Mouse (Mus musculus): Measurements from ENCODE around the gene Erv3.

Erv3 gene

DNA sequence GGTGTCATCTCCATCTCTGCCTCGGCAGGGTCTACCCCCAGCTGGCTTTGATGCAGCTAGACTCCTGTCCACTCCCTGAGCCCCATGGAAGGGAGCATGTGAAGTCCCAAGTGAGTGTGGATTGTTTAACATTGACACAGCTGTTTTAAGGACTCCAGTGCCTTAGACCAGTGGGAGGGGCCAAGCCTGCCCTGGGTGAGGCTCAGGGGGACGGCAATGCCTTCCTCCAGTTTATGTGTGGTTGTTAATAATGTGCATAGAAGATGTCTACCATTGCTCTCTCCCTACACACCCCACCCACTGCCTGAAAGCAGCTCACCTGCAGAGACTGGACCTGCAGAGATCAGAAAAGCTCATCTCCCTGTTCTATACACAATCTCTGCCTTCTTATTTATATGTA is 35.6 kb downstream of the Erv3 start:
- no peak for DNase-seq (ENCODE audit: extremely low spot score)

DNA sequence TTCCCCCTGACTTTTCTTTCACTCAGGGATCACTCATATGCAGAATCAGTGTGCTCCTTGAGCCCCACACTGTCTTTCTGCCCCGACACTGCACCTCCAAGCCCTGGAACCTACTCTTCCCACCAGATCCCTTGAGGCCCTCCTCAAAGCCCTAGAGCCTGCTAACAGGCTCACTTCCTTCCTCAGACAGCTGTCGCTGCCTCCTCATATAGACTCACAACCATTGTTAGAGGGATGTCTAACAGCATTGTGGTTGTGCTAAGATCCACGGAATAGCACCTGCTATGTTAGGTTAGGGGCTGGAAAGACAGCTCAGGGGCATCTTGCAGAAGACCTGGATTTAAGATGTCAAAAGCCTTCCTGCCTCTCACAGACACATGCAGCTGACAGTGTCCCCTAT is 37.1 kb downstream of the Erv3 start:
- no peak for DNase-seq (ENCODE audit: extremely low spot score)

DNA sequence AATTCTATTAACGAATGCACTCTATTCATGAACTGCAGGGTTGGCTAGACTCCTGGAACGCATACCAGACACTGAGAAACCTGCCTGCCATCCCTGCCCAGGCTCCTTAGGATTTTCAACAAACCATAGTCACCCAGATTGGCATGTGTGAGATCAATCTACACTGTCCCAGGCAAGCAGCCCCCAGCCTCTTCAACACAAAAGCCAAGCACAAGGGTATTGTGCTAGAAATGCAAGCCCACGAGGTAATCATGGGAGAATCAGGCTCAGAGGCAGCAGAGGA is 37.9 kb downstream of the Erv3 start:
- DNase-seq (ENCODE audit: extremely low spot score): no peak

DNA sequence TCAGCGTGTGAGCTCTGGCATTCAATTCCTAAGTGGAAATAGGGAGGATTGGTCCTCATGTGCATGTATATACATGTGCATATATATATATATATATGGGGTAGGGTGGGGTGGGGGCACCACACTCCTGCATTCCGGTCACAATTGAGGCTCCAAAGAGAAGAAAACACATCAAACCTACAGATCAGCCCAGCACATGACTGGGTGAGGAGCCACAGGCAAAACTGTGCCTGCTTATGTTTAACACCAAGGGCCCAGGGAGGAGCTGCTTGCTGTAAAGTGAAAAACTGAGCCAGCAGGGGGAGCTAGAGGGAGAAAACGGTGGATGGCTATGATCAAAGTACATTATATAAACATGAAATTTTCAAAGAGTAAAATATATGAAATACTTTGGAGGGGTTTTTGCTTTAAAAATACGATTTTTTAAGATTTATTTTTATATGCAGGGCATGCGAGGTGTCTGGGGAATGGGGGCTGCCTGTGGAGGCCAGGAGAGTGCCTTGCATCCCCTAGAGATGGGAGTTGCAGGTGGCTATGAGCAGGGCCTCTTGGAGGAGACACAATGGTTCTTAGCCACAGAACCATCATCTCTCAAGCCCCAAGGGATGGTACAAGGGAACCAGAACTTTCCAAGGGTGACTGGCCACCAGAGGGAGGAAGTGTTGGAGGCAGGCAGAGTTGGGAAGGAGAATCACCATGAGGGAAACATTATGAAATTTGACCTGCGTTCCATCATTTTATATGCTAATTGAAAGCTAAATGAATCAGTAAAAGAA is 38.4 kb downstream of the Erv3 start:
- peak; percentile 74 for DNase-seq (ENCODE audit: extremely low spot score)

DNA sequence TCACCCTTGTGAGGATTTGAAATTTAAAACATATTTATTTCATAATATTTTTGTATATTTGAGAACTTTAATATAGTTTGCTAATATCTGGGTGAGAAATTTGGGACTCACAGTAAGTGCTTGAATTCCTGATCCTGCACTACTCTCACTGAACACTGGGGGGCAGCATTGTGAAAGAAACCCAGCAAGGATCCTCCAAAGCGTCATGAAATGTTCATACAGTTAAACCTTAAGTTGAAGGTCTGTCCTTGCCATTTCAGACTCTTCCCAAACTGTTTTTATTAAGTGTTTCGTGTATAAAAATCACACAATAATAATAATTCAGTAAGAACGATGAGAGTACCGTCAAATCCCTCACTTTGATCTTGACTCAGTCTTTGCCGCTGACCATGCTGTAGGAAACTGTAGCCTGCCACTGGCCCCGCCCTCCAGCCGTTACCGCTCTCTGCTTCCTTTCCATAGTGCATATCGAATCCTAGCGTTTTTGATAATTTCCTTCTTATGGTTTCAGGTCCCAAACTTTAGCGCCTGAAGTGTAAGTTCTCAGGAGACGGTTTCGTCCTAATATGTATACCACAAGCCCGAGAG is 39.4 kb downstream of the Erv3 start:
- peak; percentile 88 for DNase-seq (ENCODE audit: extremely low spot score)

DNA sequence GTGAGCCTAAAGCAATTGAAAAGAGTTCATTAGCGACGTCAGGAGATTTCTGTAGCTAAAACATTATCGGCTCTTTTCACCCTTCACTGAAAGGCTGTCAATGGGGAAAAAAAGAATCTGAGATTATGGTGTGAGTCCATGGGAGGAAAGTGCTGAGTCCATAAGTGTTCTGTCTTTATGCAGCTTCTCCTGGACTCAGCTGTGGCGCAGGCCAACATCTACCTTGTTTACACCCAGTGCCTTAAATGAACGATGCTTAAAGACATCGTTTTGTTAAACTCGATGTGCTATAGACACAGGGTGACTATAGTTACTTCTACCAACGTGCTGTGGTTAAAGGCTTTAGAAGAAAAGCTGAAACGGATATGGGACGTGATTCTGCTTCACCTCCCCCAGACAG is 45.2 kb downstream of the Erv3 start:
- DNase-seq (ENCODE audit: extremely low spot score): no peak

DNA sequence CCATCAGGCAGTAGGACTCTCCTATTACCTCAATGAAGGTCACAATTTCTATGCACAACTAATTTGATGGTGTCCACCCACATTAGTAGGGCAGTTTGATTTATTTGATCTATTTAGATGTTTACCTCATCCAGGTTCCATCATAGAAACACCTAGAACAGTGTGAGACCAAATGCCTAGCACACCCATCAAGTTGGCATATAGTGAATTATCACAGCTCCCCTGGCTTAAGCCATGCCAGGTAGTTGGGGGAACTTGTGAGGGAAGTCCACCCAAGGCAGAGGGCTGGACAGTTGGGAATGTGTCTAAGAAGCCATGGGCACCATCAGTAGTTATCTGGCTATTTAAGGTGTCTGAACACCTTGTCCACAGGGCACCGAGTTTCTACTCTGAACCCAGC is 46.1 kb downstream of the Erv3 start:
- no peak for DNase-seq (ENCODE audit: extremely low spot score)

DNA sequence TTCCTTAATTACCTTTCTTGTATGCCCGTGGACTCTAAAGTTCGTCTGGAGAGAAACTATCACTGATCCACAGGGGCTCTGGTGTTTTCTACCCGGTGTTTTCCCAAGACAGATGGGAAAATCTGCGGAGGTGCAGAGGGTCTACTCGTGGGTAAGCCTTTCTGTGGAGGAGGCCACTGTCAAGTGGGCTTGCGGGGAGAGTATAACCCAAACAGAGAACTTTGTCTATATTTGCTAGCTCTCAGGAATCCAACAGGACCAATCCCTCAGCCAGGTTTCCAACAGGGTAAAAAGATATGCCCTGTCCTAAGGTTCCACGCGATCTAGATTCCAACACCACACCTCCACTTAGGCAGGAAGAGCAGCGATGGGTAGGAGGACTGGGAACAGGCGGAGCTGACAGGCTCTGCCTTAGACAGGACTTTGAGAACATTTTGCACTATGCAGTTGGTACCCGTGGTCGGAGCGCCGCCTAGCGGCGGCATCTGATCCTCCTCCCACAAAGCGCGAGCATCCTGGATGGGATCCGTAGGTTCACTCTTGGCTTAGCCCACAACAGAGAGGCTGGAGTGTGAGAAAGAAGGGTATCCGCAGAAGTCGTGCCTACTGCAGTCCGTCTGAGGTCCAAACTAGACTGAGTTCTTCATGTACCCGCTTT is 46.9 kb downstream of the Erv3 start:
- DNase-seq (ENCODE audit: extremely low spot score): peak; percentile 85

DNA sequence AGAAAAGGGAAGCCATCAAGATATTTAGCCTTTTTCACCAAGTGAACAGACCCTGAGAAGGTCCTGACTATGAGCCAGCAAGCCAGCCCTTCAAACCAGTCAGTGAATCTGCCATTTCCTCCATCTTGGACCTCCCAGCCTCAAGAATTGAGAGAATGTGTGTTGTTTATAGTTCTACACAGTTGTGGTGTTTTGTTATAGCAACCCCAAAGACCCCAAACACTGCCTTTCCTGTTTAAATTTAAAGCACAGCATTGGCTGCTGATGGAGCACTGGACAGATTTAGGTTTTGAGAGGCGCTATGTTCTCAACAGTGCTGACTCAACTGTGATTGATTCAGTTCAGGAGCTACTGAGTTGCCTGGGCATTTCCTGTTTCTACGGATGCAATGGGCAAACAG is 47.9 kb downstream of the Erv3 start:
- no peak for DNase-seq (ENCODE audit: extremely low spot score)

DNA sequence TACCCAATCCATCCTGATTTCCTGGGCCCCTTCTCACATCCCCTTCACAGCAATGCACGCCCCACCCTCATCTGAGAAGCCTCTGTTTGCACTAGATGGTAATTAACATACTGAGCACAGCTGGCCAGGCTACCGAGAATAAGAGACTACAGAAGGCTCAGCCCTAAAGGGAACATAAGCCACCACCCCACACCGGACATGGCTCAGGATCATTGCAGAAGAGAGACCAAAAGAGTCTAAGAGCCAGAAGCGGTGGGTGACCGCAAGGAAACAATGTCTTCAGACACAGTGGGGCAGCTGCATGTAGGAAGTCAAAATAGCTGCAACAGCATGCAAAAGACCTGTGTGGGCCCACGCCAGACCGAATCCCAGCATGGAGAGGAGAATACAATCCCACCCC is 50.7 kb downstream of the Erv3 start:
- DNase-seq (ENCODE audit: extremely low spot score): peak; percentile 8

DNA sequence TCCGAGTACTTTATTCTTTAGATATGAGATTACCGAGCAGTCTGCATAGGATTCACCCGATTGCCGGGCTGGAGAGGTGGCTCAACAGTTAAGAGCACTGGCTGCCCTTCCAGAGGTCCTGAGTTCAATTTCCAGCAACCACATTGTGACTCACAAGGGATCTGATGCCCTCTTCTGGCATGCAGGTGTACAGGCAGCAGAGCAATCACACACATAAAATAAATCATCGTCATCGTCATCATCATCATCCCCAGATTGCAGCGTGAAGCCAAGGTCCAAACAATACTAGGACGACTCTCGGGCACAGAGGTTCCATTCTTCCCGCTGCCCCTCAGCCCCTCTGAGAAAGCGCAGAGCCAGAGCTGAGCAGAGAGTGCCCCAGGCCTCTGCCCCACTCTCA is 51.9 kb downstream of the Erv3 start:
- DNase-seq (ENCODE audit: extremely low spot score): peak; percentile 12

DNA sequence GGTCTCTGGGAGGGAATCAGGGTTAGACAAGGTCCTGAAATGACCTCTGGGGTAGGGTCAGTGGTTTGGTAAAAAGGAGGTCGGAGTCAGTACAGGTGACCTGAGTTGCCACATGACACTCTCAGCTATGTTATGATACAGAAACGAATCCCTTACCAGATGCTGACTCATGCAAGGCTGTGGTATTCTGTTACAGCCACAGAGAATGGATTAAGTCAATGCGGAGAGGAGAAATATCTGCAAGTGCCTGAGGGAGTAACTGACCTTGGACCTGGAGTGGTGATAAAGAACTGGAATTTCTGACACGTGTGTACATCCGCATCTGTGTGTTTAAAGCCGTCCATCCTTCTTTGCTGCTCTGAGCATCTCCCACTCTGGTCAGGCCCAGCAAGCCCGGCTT is 52.7 kb downstream of the Erv3 start:
- no peak for DNase-seq (ENCODE audit: extremely low spot score)

DNA sequence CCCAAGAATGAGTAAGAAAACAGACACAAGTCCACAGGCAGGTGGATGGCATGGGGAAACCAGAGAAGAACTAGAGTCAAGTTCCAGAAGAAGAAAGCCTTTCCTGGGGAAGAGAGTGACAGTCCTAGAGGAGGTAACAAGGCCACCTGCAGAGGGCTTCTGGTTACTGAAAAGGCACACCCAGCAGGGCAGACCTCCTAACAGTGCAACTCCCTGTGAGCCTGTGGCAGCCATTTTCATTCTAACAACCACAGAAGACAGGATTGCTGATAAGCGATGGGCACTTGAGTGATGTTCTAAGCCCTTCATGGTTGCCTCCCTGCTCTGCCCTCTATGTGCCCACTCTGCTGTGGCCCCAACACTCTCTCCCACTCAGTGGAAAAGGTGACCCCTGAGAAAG is 54.2 kb downstream of the Erv3 start:
- DNase-seq (ENCODE audit: extremely low spot score): no peak

DNA sequence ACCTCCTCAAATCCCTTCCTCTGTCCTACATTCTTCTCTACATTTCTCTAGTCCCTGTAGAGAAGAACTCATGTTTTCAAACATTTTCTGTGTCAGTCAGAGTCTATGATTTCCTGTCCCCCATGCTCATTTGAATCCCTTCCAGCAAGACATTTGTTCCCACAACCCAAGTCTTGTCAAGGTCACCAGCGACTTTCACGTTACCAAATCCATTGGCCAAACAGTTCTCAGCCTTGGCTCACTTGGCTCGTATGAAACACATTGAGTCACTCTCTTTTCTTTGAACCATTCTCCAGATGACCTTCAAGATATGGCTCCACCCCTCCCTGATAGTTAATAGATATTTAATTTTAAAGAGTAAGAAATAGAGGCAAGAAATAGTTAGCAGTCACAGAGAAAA is 55.7 kb downstream of the Erv3 start:
- no peak for DNase-seq (ENCODE audit: extremely low spot score)
